ENCODE assay signal across 24 mouse cellular contexts in genomic region chr10:77532020-77532413, GRCm38 (mm10). TPM values are rescaled to one million over a fixed set of nuclear protein-coding genes. Genes with fewer than 3 reads are reported as not detected.
DNase-seq lines count a peak whose midpoint lies in the region; ATAC-seq and TF ChIP-seq lines count a peak whose summit lies in the region.
"Had no signal": no experiment of that assay in that cellular context is flagged by ENCODE, and none has a peak within 500 bp of the region (broad histone marks: within the 10 kb centered on the region; RNA-seq: fewer than 3 reads in every experiment).

No protein-coding gene starts in this region.

- TF ChIP-seq EP300 in lung, postnatal 0 days (IDR thresholded peaks at IDR 0.05), result no peak

- no peak overlapping the region for H3K9ac ChIP-seq in lung, postnatal 0 days (replicated peaks; ENCODE audit: low read depth)
- no peak overlapping the region for H3K9ac ChIP-seq in liver, embryonic 15.5 days
- H3K9ac ChIP-seq: heart, embryonic 13.5 days; limb, embryonic 15.5 days; lung, embryonic 15.5 days; neural tube, embryonic 12.5 days had no signal

- peak; percentile 24 for DNase-seq in lung, postnatal 36 days
- DNase-seq in lung, postnatal 0 days (ENCODE audit: low spot score), result no peak
- DNase-seq in urinary bladder, postnatal 25 days (ENCODE audit: low spot score), result no peak
- DNase-seq in urinary bladder, postnatal 36 days (ENCODE audit: low spot score in 2 of 2), result no peak
- no peak for DNase-seq in heart, postnatal 14 days
- DNase-seq: adrenal gland, postnatal 14 days; cerebellum, adult 18-20 months; cerebellum, postnatal 25 days; gastrocnemius, adult 2 months; heart, postnatal 36 days; kidney, adult 11 months; kidney, postnatal 10 days; layer of hippocampus, postnatal 36 days had no signal

- no peaks in the 10 kb centered on the region for H3K36me3 ChIP-seq in lung, postnatal 0 days (ENCODE audit: insufficient read depth, low read length)
- H3K36me3 ChIP-seq in liver, embryonic 15.5 days (replicated peaks), result no peaks in the 10 kb centered on the region
- no peaks in the 10 kb centered on the region for H3K36me3 ChIP-seq in myocyte (ENCODE audit: control insufficient read depth, insufficient read depth)
- H3K36me3 ChIP-seq: embryonic facial prominence, embryonic 10.5 days; heart, embryonic 13.5 days; limb, embryonic 15.5 days; lung, embryonic 15.5 days; neural tube, embryonic 12.5 days had no signal

- WGBS in lung, postnatal 0 days, result 63% methylated on average over 1 of the region's 1 CpGs
- 16% methylated on average over 1 of the region's 1 CpGs for WGBS in liver, embryonic 15.5 days (ENCODE audit: insufficient replicate concordance)

- no peaks in the 10 kb centered on the region for H3K4me1 ChIP-seq in lung, postnatal 0 days (ENCODE audit: insufficient read depth, low read depth, low read length)
- H3K4me1 ChIP-seq in bone marrow macrophage, adult 2 months (ENCODE audit: control insufficient read depth, insufficient read depth, low read length), result peaks cover 54% of the 10 kb centered on the region
- H3K4me1 ChIP-seq in liver, embryonic 15.5 days (replicated peaks), result peaks cover 41% of the 10 kb centered on the region
- H3K4me1 ChIP-seq: limb, embryonic 15.5 days; lung, embryonic 15.5 days; neural tube, embryonic 12.5 days had no signal

- H3K4me2 ChIP-seq in lung, postnatal 0 days (replicated peaks; ENCODE audit: low read depth, low read length), result no peak overlapping the region
- H3K4me2 ChIP-seq in liver, embryonic 15.5 days, result peak overlapping the region; percentile 45
- peak overlapping the region; percentile 44 for H3K4me2 ChIP-seq in myocyte (ENCODE audit: low read depth)
- H3K4me2 ChIP-seq: heart, embryonic 13.5 days; limb, embryonic 15.5 days; lung, embryonic 15.5 days; neural tube, embryonic 12.5 days had no signal

- no peak overlapping the region for H3ac ChIP-seq in myocyte (ENCODE audit: control insufficient read depth, insufficient read length)

- no peak for TF ChIP-seq CTCF in lung, postnatal 0 days (IDR thresholded peaks at IDR 0.05)
- no peak for TF ChIP-seq CTCF in bone marrow macrophage, adult 2 months (IDR thresholded peaks at IDR 0.05; ENCODE audit: low read depth, low read length)

- intact Hi-C loops in heart, postnatal 14 days (cut with DNase I), result no loop called here

- H3K4me3 ChIP-seq in lung, postnatal 0 days (ENCODE audit: low read depth, low read length), result no peak overlapping the region
- peak overlapping the region; percentile 83 for H3K4me3 ChIP-seq in bone marrow macrophage, adult 2 months (ENCODE audit: insufficient read depth, low read length)
- peak overlapping the region; percentile 42; the same call in 1 of the 2 replicates for H3K4me3 ChIP-seq in liver, embryonic 15.5 days (replicated peaks)
- no peak overlapping the region for H3K4me3 ChIP-seq in myocyte
- H3K4me3 ChIP-seq: embryonic facial prominence, embryonic 10.5 days; heart, embryonic 13.5 days; limb, embryonic 15.5 days; lung, embryonic 15.5 days; neural tube, embryonic 12.5 days had no signal

- no peaks in the 10 kb centered on the region for H3K79me2 ChIP-seq in myocyte (ENCODE audit: control insufficient read depth, insufficient read depth)

- no peak for ATAC-seq in lung, postnatal 0 days
- ATAC-seq in liver, embryonic 15.5 days (ENCODE audit: insufficient read depth), result peak; percentile 32; the same call in 1 of the 2 replicates
- ATAC-seq: hindbrain, embryonic 16.5 days; midbrain, embryonic 16.5 days had no signal

- H3K27ac ChIP-seq in lung, postnatal 0 days (ENCODE audit: low read length), result no peak overlapping the region
- H3K27ac ChIP-seq in bone marrow macrophage, adult 2 months (ENCODE audit: insufficient read depth, low read depth, low read length), result peak overlapping the region; percentile 61
- peak overlapping the region; percentile 53; the same call in 1 of the 2 replicates for H3K27ac ChIP-seq in liver, embryonic 15.5 days (replicated peaks)
- H3K27ac ChIP-seq: embryonic facial prominence, embryonic 10.5 days; gastrocnemius, adult 2 months; limb, embryonic 15.5 days; lung, embryonic 15.5 days; neural tube, embryonic 12.5 days had no signal

- no peak for TF ChIP-seq POLR2A in bone marrow macrophage, adult 2 months (IDR thresholded peaks at IDR 0.05; ENCODE audit: borderline replicate concordance, low read depth, low read length)
- TF ChIP-seq POLR2A in myocyte (IDR thresholded peaks at IDR 0.05; ENCODE audit: insufficient read length, low read depth), result no peak

- H3K9me3 ChIP-seq in lung, postnatal 0 days (ENCODE audit: low read length), result no peaks in the 10 kb centered on the region
- H3K9me3 ChIP-seq in liver, embryonic 15.5 days (replicated peaks), result no peaks in the 10 kb centered on the region
- H3K9me3 ChIP-seq: embryonic facial prominence, embryonic 10.5 days; G1E; heart, embryonic 13.5 days; limb, embryonic 15.5 days; lung, embryonic 15.5 days; neural tube, embryonic 12.5 days had no signal

- no peaks in the 10 kb centered on the region for H3K27me3 ChIP-seq in lung, postnatal 0 days (replicated peaks; ENCODE audit: insufficient read depth, low read length)
- no peaks in the 10 kb centered on the region for H3K27me3 ChIP-seq in liver, embryonic 15.5 days
- H3K27me3 ChIP-seq in myocyte (ENCODE audit: control insufficient read depth, insufficient read depth, insufficient read length), result no peaks in the 10 kb centered on the region
- H3K27me3 ChIP-seq: heart, embryonic 13.5 days; limb, embryonic 15.5 days; lung, embryonic 15.5 days; neural tube, embryonic 12.5 days had no signal

TF ChIP-seq in myocyte, 11 proteins besides CTCF, POLR2A, EP300 and RAD21:
- no peak for TF ChIP-seq MAX (IDR thresholded peaks at IDR 0.05; ENCODE audit: low read depth)
- TF ChIP-seq REST (IDR thresholded peaks at IDR 0.05; ENCODE audit: insufficient read depth, insufficient read length), result no peak
- TF ChIP-seq MYOG (IDR thresholded peaks at IDR 0.05; ENCODE audit: control insufficient read depth in 1 of 3, insufficient read depth in 1 of 3, insufficient read length in 2 of 3, low read depth in 2 of 3), result no peak

RNA-seq across cellular contexts. Expression of gene Itgb2, which starts 2.0 kb away (rescaled TPM):
- polyA plus RNA-seq in lung, postnatal 0 days (2015; fragmentation: Nextera tagmentation; extraction: Ambion mirVana), result 19.1 and 21.1 TPM in 2 replicates
- 386 and 401 TPM in 2 replicates for polyA plus RNA-seq in bone marrow macrophage, adult 2 months (2012; ENCODE audit: insufficient read depth, insufficient read length, missing spikeins)
- polyA plus RNA-seq in liver, embryonic 15.5 days (2015; fragmentation: Nextera tagmentation; extraction: Ambion mirVana), result 17.1 and 18.5 TPM in 2 replicates
- 1.3 TPM for polyA plus RNA-seq in myocyte (2012; fragmentation: generic; extraction: Trizol)
- 1 to 10 TPM; 5.4 to 9.0 TPM for total RNA-seq in heart, postnatal 14 days (2021)

RNA-seq across cellular contexts. Expression of gene Fam207a, which starts 16.4 kb away (rescaled TPM):
- 26.8 and 27.2 TPM in 2 replicates for polyA plus RNA-seq in lung, postnatal 0 days (2015; fragmentation: Nextera tagmentation; extraction: Ambion mirVana)
- polyA plus RNA-seq in bone marrow macrophage, adult 2 months (2012; ENCODE audit: insufficient read depth, insufficient read length, missing spikeins), result 18.8 and 22.8 TPM in 2 replicates
- polyA plus RNA-seq in liver, embryonic 15.5 days (2015; fragmentation: Nextera tagmentation; extraction: Ambion mirVana), result 14.9 and 16.0 TPM in 2 replicates
- polyA plus RNA-seq in myocyte (2012; fragmentation: generic; extraction: Trizol), result 34.4 TPM
- total RNA-seq in heart, postnatal 14 days (2021), result 1 to 10 TPM; 9.6 TPM

RNA-seq across cellular contexts. Expression of gene Pttg1ip, which starts 49.5 kb away (rescaled TPM):
- polyA plus RNA-seq in lung, postnatal 0 days (2015; fragmentation: Nextera tagmentation; extraction: Ambion mirVana), result 189 and 207 TPM in 2 replicates
- polyA plus RNA-seq in bone marrow macrophage, adult 2 months (2012; ENCODE audit: insufficient read depth, insufficient read length, missing spikeins), result 98.5 and 102 TPM in 2 replicates
- polyA plus RNA-seq in liver, embryonic 15.5 days (2015; fragmentation: Nextera tagmentation; extraction: Ambion mirVana), result 79.6 and 89.2 TPM in 2 replicates
- 237 TPM for polyA plus RNA-seq in myocyte (2012; fragmentation: generic; extraction: Trizol)
- 100 to 1,000 TPM; 128 to 132 TPM for total RNA-seq in heart, postnatal 14 days (2021)

Comparison
In these comparisons a context has a peak if more than half of its experiments do, and no peak if none do; other contexts are left out.
1. H3K4me3 ChIP-seq: peak in bone marrow macrophage, adult 2 months (single experiment) and liver, embryonic 15.5 days (single experiment); none in lung, postnatal 0 days (single experiment) and myocyte (single experiment).
2. RNA of gene Itgb2, which starts 2.0 kb away (polyA plus RNA-seq): 386 to 401 TPM in bone marrow macrophage, adult 2 months; 19.1 to 21.1 TPM in lung, postnatal 0 days, 17.1 to 18.5 TPM in liver, embryonic 15.5 days and 1.3 TPM in myocyte (single experiment); every median in the first group is over 10 times any median in the second.